Mouse (Mus musculus): ENCODE results near the gene Tmem161b. TPM values are rescaled to one million over a fixed set of nuclear protein-coding genes. Genes with fewer than 3 reads are reported as not detected.
"Not testable (repeated sequence)": the region's sequence is repeated elsewhere in the genome, so short reads cannot be mapped to it uniquely, and the experiment has no call there.

The Tmem161b gene
- total RNA-seq (2021): 10 to 100 TPM; 35.4 to 36.3 TPM
- long read RNA-seq, transcript Tmem161b-201 (12 exons, 2,857 nt): major isoform, 7 of 17 reads
- long read RNA-seq, partial matches to known transcripts: 0 of 17 reads
- long read RNA-seq, other reads (novel, unspliced or antisense): 8 of 17 reads

- peak; percentile 80 to 87 for DNase-seq (ENCODE audit: low spot score in 2 of 2)
Measured at GRCm38 (mm10) chr13:84221820-84222681, at the start of gene Tmem161b. TSS of gene Tmem161b (plus strand) at chr13:84222296.

- not testable (repeated sequence) for DNase-seq (ENCODE audit: low spot score in 2 of 2)
Measured at GRCm38 (mm10) chr13:84185835-84186234, 36.3 kb upstream of the Tmem161b start.

- no peak for DNase-seq (ENCODE audit: low spot score in 2 of 2)
Measured at GRCm38 (mm10) chr13:84192723-84193122, 29.4 kb upstream of the Tmem161b start.

GRCm38 (mm10) chr13:84222682-84222992 lies 541 bp downstream of the Tmem161b start:
- no peak for DNase-seq (ENCODE audit: low spot score in 2 of 2)

- no peak for DNase-seq (ENCODE audit: low spot score in 2 of 2)
Measured at GRCm38 (mm10) chr13:84223018-84223417, 922 bp downstream of the Tmem161b start.

GRCm38 (mm10) chr13:84234019-84234418 lies 11.9 kb downstream of the Tmem161b start:
- DNase-seq (ENCODE audit: low spot score in 2 of 2): no peak

- no peak for DNase-seq (ENCODE audit: low spot score in 2 of 2)
Measured at GRCm38 (mm10) chr13:84236768-84237167, 14.7 kb downstream of the Tmem161b start.

- DNase-seq (ENCODE audit: low spot score in 2 of 2): no peak
Measured at GRCm38 (mm10) chr13:84238184-84238583, 16.1 kb downstream of the Tmem161b start.

GRCm38 (mm10) chr13:84248065-84248464 lies 26.0 kb downstream of the Tmem161b start:
- no peak for DNase-seq (ENCODE audit: low spot score in 2 of 2)

GRCm38 (mm10) chr13:84251295-84251694 lies 29.2 kb downstream of the Tmem161b start:
- no peak for DNase-seq (ENCODE audit: low spot score in 2 of 2)

- DNase-seq (ENCODE audit: low spot score in 2 of 2): no peak
Measured at GRCm38 (mm10) chr13:84255047-84255446, 33.0 kb downstream of the Tmem161b start.

GRCm38 (mm10) chr13:84264418-84264817 lies 42.3 kb downstream of the Tmem161b start:
- not testable (repeated sequence) for DNase-seq (ENCODE audit: low spot score in 2 of 2)

- no peak for DNase-seq (ENCODE audit: low spot score in 2 of 2)
Measured at GRCm38 (mm10) chr13:84276246-84276645, 54.1 kb downstream of the Tmem161b start.

- DNase-seq (ENCODE audit: low spot score in 2 of 2): no peak
Measured at GRCm38 (mm10) chr13:84280352-84280751, 58.3 kb downstream of the Tmem161b start.

GRCm38 (mm10) chr13:84282966-84283365 lies 60.9 kb downstream of the Tmem161b start:
- no peak for DNase-seq (ENCODE audit: low spot score in 2 of 2)

- no peak for DNase-seq (ENCODE audit: low spot score in 2 of 2)
Measured at GRCm38 (mm10) chr13:84284764-84285558, 62.9 kb downstream of the Tmem161b start.

- no peak for DNase-seq (ENCODE audit: low spot score in 2 of 2)
Measured at GRCm38 (mm10) chr13:84285559-84285945, 63.5 kb downstream of the Tmem161b start.

GRCm38 (mm10) chr13:84299445-84300053 lies 77.5 kb downstream of the Tmem161b start:
- no peak for DNase-seq (ENCODE audit: low spot score in 2 of 2)

GRCm38 (mm10) chr13:84343272-84343671 lies 121.2 kb downstream of the Tmem161b start:
- DNase-seq (ENCODE audit: low spot score in 2 of 2): peak in 1 of 2 experiments; percentile 28

GRCm38 (mm10) chr13:84343691-84344495 lies 121.8 kb downstream of the Tmem161b start:
- peak; percentile 34 to 52 for DNase-seq (ENCODE audit: low spot score in 2 of 2)

- peak; percentile 47 to 51 for DNase-seq (ENCODE audit: low spot score in 2 of 2)
Measured at GRCm38 (mm10) chr13:84344711-84345110, 122.6 kb downstream of the Tmem161b start.

Data from layer of hippocampus, postnatal 10 days (tissue).